Mouse (Mus musculus): Measurements from ENCODE around the gene Zfp972. TPM values are rescaled to one million over a fixed set of nuclear protein-coding genes. Genes with fewer than 3 reads are reported as not detected.
"Not testable (repeated sequence)": the region's sequence is repeated elsewhere in the genome, so short reads cannot be mapped to it uniquely, and the experiment has no call there.

The Zfp972 gene
- polyA plus RNA-seq, 1 experiment from 2014 or later = not detected

DNA sequence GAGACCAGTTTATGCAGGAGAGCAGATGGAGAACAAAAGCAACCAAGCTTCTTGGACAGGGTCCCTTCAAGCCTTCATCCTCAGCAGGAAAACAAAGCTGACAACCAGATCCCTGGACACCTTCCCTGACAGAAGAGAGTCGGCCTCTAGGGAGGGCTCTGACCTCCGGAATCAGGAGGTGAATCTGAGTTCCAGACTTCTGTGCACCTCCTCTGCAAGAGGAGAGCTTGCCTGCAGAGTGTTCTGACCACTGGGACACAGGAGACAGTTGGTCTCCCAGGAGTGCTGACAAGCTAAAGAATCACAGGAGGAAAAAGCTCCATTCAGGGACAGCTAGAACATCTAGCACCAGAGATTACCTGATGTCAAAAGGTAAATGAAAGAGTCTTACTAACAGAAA is 63.2 kb downstream of the Zfp972 start:
- not testable (repeated sequence) for H3K4me3 ChIP-seq (ENCODE audit: control insufficient read depth in 1 of 2, insufficient read depth in 1 of 2, low read depth in 1 of 2, low read length in 2 of 2); H3K27me3 ChIP-seq (ENCODE audit: control insufficient read depth, insufficient read depth, low read length); H3K27ac ChIP-seq (replicated peaks in 1 of 2; ENCODE audit: control insufficient read depth in 1 of 2, insufficient read depth in 1 of 2, low read depth in 2 of 2, low read length in 2 of 2); H3K9me3 ChIP-seq (ENCODE audit: control insufficient read depth, low read length); H3K4me2 ChIP-seq (ENCODE audit: low read length); H3K9ac ChIP-seq (ENCODE audit: low read length); H3K36me3 ChIP-seq (ENCODE audit: control insufficient read depth, insufficient read depth, low read length); ATAC-seq (ENCODE audit: insufficient number of reproducible peaks, insufficient read depth, low FRiP score, low read depth); H3K4me1 ChIP-seq (ENCODE audit: control insufficient read depth in 2 of 2, insufficient read depth in 2 of 2, low read length in 2 of 2)
- WGBS = 74% methylated on average over 2 of the region's 2 CpGs

Other genes with a start within 250 kb of the Zfp972 start
- gene Gm14322, start 166.3 kb downstream of the Zfp972 start, polyA plus RNA-seq (2014; fragmentation: Nextera tagmentation; extraction: Ambion mirVana) = 5.0 and 5.3 TPM in 2 replicates
- gene Gm14325, start 85.3 kb downstream of the Zfp972 start, polyA plus RNA-seq (2014; fragmentation: Nextera tagmentation; extraction: Ambion mirVana) = 29.4 and 46.1 TPM in 2 replicates
- 3.6 and 6.0 TPM in 2 replicates for gene Gm14327, start 28.5 kb downstream of the Zfp972 start, polyA plus RNA-seq (2014; fragmentation: Nextera tagmentation; extraction: Ambion mirVana)
- gene Gm14326, start 31.7 kb upstream of the Zfp972 start, polyA plus RNA-seq (2014; fragmentation: Nextera tagmentation; extraction: Ambion mirVana) = 27.9 TPM in 2 replicates
- 17.2 and 19.2 TPM in 2 replicates for gene Zfp971, start 97.7 kb upstream of the Zfp972 start, polyA plus RNA-seq (2014; fragmentation: Nextera tagmentation; extraction: Ambion mirVana)
- 12.1 and 16.2 TPM in 2 replicates for gene Zfp931, start 152.9 kb upstream of the Zfp972 start, polyA plus RNA-seq (2014; fragmentation: Nextera tagmentation; extraction: Ambion mirVana)
- gene Phactr3, start 193.4 kb upstream of the Zfp972 start, polyA plus RNA-seq (2014; fragmentation: Nextera tagmentation; extraction: Ambion mirVana) = 7.7 and 11.1 TPM in 2 replicates